Mouse (Mus musculus) hindbrain, embryonic 11.5 days (tissue): ENCODE measurements at regions not wholly inside any gene's neighbourhood (a gene's known extent, or its start where the extent isn't known, plus 50 kb on each side); places are given as distances from the start of the nearest gene placed in this dataset.

Experiments
- ATAC-seq: fragments of 200-750 bp; cut with Nextera tagmentation; 2 replicates; pipeline ENCODE4 v1.8.0; 2017; ENCODE audit warnings: mild to moderate bottlenecking, moderate TSS enrichment, moderate library complexity; ENCODE audit not compliant: low FRiP score
- DNase-seq: peaks from one replicate; pipeline ENCODE4 v3.0.0-alpha.2; 2015; ENCODE audit warnings: low spot score
- H3K27ac ChIP-seq: fragments of 300-500 bp; sonication (generic); 2 replicates; pipeline ENCODE4 v1.5.1; 2014; ENCODE audit warnings: mild to moderate bottlenecking, low read depth, low read length
- H3K27me3 ChIP-seq: fragments of 300-500 bp; sonication (generic); 2 replicates; pipeline ENCODE4 v1.6.1; 2014; ENCODE audit warnings: mild to moderate bottlenecking, low read length, moderate library complexity, mixed read lengths; ENCODE audit not compliant: control insufficient read depth, insufficient read depth
- H3K36me3 ChIP-seq: fragments of 300-500 bp; sonication (generic); 2 replicates; pipeline ENCODE4 v1.6.1; 2014; ENCODE audit warnings: mild to moderate bottlenecking, low read length, moderate library complexity, mixed read lengths; ENCODE audit not compliant: control insufficient read depth, insufficient read depth
- H3K4me1 ChIP-seq: fragments of 300-500 bp; sonication (generic); replicated peaks from 2 replicates; pipeline ENCODE4 v1.6.1; 2014; ENCODE audit warnings: low read length, mixed read lengths; ENCODE audit not compliant: control insufficient read depth, insufficient read depth
- H3K4me2 ChIP-seq: fragments of 300-500 bp; sonication (generic); replicated peaks from 2 replicates; pipeline ENCODE4 v1.6.1; 2014; ENCODE audit warnings: mild to moderate bottlenecking, low read depth, low read length
- H3K4me3 ChIP-seq: fragments of 300-500 bp; sonication (generic); 2 replicates; pipeline ENCODE4 v1.5.1; 2014; ENCODE audit warnings: low read depth, low read length
- H3K9ac ChIP-seq: fragments of 300-500 bp; sonication (generic); 2 replicates; pipeline ENCODE4 v1.6.1; 2014; ENCODE audit warnings: low read depth, low read length
- H3K9me3 ChIP-seq: fragments of 300-500 bp; sonication (generic); 2 replicates; pipeline ENCODE4 v1.6.1; 2016; ENCODE audit warnings: low read length; ENCODE audit not compliant: control insufficient read depth
- WGBS: fragments of 180-500 bp; shearing (Covaris S2); extraction: QIAGEN DNeasy Blood & Tissue Kit; methylation state at CpG from one replicate; pipeline ENCODE4 v1.1.7; 2014; 5-methylcytosine and 5-hydroxymethylcytosine counted together

DNA sequence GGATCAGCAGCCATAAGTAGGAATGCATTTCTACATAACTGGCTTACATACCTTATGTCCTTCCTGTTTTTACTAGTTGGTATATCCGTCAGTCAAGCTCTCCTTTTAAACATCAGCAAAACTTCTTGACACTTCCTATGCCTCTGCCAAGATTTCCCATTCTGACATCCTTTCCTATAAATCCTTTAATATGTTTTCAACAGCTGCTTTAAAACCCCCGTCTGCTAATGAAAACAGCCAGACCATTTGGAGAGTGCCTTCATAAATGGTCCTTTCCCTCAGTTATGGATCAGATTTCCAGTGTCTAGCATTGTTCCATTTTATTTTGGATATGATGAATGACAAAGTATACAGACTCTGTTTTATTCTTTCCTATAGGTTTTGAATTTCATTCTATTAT is 270.7 kb upstream of the Rgmb start:
- Histone ChIP-seq H3K4me1 (no peaks in the 10 kb centered on the region), H3K27me3 (no peaks in the 10 kb centered on the region), H3K9ac (no peak overlapping the region), H3K4me3 (no peak overlapping the region), H3K27ac (no peak overlapping the region), H3K9me3 (no peaks in the 10 kb centered on the region), H3K36me3 (no peaks in the 10 kb centered on the region), H3K4me2 (no peak overlapping the region)
- 78% methylated on average over 2 of the region's 2 CpGs for WGBS
- DNase-seq: no peak
- no peak for ATAC-seq

DNA sequence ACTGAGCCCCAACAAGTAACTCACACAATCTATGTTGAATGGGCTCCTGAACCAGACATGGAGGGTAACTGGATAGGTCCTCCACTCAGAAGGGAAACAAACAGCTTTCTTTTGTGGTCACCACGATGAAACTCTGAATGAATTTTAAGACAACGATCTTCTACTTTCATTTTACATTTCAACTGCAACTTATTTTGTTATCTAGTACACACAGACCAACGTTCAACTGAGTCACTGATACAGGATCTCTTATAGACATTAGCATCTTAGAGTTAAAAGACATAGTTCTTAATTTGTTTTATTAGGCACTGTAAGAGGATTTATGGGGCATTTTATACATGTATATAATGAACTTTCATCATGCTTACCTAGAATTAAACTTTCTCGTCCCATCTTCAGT is 262.1 kb upstream of the Rgmb start:
- Histone ChIP-seq H3K4me1 (no peaks in the 10 kb centered on the region), H3K36me3 (no peaks in the 10 kb centered on the region), H3K27me3 (no peaks in the 10 kb centered on the region), H3K9me3 (no peaks in the 10 kb centered on the region), H3K27ac (no peak overlapping the region), H3K4me2 (no peak overlapping the region), H3K4me3 (no peak overlapping the region), H3K9ac (no peak overlapping the region)
- WGBS: 88% methylated on average over 4 of the region's 4 CpGs
- DNase-seq (no peak), ATAC-seq (no peak)

DNA sequence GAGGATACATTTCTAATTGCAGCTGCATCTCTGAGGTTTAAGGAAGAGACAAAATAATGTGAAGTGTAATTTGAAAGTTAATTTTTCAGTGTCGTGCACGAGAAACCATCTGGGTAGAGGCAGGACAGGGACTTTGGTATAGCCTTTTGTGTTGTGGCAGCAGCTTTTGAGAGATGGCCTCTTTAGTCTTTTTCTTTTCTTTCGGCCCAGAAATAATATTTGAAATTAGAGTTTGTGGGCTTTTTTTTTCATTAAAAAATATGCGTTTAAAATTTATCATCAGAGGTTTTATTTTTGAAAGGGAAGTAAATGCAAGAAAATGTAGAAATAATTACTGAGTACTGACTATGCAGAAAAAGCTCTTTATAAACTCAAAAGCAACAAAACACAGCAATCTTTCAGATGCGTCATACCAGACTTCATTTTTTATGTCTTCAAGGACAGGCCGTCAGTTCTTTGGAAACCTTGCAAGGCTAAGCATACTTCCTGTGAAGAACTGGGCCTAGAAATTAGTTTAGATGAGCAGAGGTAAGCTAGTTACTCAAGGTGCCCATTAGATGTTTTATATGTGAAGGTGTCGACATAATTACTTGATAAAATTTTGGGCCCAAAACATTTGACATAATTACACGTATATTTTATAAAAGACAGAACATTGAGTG is 258.9 kb upstream of the Rgmb start:
- no peak for DNase-seq
- no peaks in the 10 kb centered on the region for H3K4me1 ChIP-seq
- no peak overlapping the region for H3K4me2 ChIP-seq
- H3K9ac ChIP-seq: no peak overlapping the region
- no peak overlapping the region for H3K4me3 ChIP-seq
- H3K9me3 ChIP-seq: no peaks in the 10 kb centered on the region
- H3K27me3 ChIP-seq: no peaks in the 10 kb centered on the region
- H3K36me3 ChIP-seq: no peaks in the 10 kb centered on the region
- H3K27ac ChIP-seq: peak overlapping the region; percentile 68
- WGBS: 66% methylated on average over 8 of the region's 8 CpGs
- peak; percentile 84 for ATAC-seq

DNA sequence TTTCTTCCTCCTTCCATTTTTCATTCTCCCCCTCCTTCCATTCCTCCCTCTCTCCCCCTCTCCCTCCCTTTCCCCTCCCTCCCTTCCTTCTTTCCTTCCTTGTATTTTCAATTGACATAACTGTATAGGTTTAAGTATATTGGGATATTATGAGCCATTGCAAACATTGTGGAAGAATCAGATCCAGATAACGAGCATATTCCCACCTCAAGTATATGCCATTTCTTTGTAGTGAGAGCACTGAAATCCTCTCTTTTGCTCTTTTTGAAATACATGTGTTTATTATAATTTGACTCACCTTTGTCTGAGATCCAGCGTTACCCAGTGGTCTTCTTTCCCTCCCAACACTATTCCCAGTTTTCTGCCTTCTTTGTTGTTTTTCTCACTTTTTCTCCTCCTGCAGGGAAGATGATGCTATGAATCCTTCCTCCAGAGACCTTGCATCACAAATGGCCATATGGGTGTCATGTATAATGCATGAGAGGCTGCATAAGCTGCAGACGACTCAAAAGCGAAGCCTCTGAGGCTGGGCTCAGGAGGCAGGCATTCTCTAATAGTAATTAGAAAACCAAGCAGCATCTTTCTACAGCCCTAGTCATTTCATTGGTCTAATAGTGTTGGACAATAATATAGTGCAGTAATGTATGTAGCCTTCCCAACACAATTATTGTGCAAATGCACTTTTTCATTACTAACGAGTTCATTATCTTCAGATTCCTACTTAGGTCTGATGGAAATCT is 258.2 kb upstream of the Rgmb start:
- no peaks in the 10 kb centered on the region for H3K27me3 ChIP-seq

DNA sequence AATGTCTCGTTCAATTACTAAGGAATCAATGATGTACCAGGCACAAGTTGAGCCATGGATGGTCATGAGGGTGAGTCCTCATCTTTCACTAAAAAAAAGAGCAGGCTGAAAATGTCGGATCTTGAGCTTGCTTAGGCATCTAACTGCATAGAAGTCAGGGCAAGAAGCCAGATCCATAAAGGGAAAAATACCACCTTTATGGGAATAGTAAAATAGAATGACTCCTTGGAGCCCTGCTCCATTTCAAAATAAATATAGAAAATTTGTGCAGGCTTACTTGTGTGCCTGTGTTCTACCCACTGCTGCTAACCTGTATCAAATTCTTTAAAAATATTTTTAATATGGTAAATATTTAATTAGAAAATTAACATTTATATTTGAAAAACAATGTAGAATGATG is 256.2 kb upstream of the Rgmb start:
- Histone ChIP-seq H3K27me3 (no peaks in the 10 kb centered on the region), H3K9ac (no peak overlapping the region), H3K4me2 (no peak overlapping the region), H3K4me3 (no peak overlapping the region), H3K4me1 (no peaks in the 10 kb centered on the region), H3K36me3 (no peaks in the 10 kb centered on the region), H3K27ac (no peak overlapping the region), H3K9me3 (no peaks in the 10 kb centered on the region)
- no peak for DNase-seq
- WGBS: 83% methylated on average over 2 of the region's 2 CpGs
- ATAC-seq: no peak

More for the DNA sequence above, 258.2 kb upstream of the Rgmb start:
- H3K9me3 ChIP-seq: no peaks in the 10 kb centered on the region
- H3K4me3 ChIP-seq: no peak overlapping the region
- H3K27ac ChIP-seq: peak overlapping the region; percentile 68
- H3K36me3 ChIP-seq: no peaks in the 10 kb centered on the region
- DNase-seq (peak; percentile 73), ATAC-seq (peak; percentile 98)
- no peak overlapping the region for H3K9ac ChIP-seq
- H3K4me2 ChIP-seq: no peak overlapping the region
- no peaks in the 10 kb centered on the region for H3K4me1 ChIP-seq
- WGBS: 42% methylated on average over 5 of the region's 5 CpGs

DNA sequence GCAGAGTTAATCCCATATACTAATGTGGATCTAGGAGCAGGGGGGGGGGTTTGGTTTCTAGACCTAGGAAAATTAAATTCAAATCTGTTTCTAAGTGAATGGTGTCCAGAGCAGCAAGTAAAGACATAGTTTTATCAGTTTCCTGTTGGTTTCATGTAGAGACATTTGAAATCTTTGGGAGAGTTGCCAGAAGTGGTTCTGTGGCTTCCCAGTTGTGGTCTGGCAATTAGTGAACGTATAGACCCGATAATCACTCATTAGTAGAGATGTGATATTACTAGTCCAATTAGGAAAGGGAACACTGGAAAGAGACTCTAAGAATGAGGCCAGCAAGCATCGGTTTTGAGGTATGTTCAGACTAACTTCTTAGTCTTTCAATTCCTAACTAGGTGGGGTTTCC is 252.0 kb upstream of the Rgmb start:
- H3K4me1 ChIP-seq: no peaks in the 10 kb centered on the region
- no peak overlapping the region for H3K9ac ChIP-seq
- ATAC-seq (no peak), DNase-seq (no peak)
- H3K9me3 ChIP-seq: no peaks in the 10 kb centered on the region
- H3K27me3 ChIP-seq: no peaks in the 10 kb centered on the region
- H3K4me3 ChIP-seq: no peak overlapping the region
- H3K36me3 ChIP-seq: no peaks in the 10 kb centered on the region
- no peak overlapping the region for H3K4me2 ChIP-seq
- 82% methylated on average over 3 of the region's 3 CpGs for WGBS
- H3K27ac ChIP-seq: no peak overlapping the region

DNA sequence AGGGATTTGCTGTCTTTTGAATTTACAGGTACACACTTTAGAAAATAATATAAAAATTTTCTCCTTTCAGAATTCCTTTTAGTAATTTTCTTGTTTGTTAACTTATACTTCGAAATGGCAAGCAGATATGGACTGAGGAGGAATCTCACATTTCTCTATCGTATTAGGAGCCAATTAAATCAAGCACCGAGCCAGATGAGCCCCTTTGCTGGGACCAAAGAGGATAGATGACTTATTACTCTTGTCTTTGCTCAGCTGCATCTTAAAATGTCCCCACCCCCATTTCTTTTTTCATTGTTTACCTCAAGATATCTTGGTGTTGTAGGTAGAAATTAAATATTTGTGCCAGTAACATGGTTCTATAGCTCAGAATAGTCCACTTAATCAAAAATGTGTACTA is 247.7 kb upstream of the Rgmb start:
- DNase-seq: peak; percentile 23
- Histone ChIP-seq H3K27me3 (no peaks in the 10 kb centered on the region), H3K36me3 (no peaks in the 10 kb centered on the region), H3K9me3 (no peaks in the 10 kb centered on the region), H3K4me2 (no peak overlapping the region), H3K27ac (no peak overlapping the region), H3K4me3 (no peak overlapping the region), H3K4me1 (no peaks in the 10 kb centered on the region), H3K9ac (no peak overlapping the region)
- 0 out of 2 replicates have a peak, but pooled peaks have one; percentile 73 for ATAC-seq
- WGBS: 68% methylated on average over 3 of the region's 3 CpGs

DNA sequence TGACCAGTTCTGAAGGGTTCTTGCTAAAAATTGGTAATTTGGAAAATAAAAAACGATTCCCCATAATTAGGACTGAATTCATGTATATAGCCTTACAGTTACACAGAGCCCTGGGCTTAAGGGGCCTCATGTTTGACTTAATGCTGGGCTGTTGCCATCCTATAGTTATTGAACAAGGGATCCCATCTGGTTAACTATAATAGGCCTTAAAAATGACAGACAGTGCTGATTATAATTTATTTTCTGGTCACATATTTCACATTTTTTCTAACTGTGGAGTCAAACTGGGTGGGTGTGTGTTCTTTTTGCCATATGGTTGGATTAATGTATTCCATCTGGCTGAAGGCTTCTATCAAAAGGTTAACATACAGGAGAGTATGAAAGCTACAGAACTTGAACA is 238.5 kb upstream of the Rgmb start:
- no peak for ATAC-seq
- H3K4me2 ChIP-seq: no peak overlapping the region
- no peaks in the 10 kb centered on the region for H3K27me3 ChIP-seq
- H3K4me1 ChIP-seq: no peaks in the 10 kb centered on the region
- H3K9ac ChIP-seq: no peak overlapping the region
- H3K4me3 ChIP-seq: no peak overlapping the region
- no peaks in the 10 kb centered on the region for H3K36me3 ChIP-seq
- no peaks in the 10 kb centered on the region for H3K9me3 ChIP-seq
- no peak for DNase-seq
- no peak overlapping the region for H3K27ac ChIP-seq
- WGBS: 58% methylated on average over 1 of the region's 1 CpGs

DNA sequence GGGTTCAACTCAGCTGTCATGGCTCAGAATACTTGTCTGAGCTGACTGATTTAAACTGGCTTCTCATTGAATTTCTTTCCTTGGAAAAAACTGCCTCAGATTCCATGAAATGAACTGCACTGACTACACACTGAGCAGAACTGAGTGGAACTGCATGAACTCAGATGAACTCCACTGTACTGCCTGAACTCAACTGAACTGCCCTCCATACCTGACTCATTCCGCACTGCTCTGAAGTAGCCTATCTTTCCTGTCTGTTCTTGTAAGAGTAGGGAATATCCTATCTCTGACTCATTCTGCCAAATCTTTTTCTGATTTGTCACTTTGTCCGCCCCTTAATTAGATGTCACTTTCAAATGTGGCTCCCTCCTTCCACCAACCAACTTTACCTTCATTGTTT is 237.0 kb upstream of the Rgmb start:
- H3K9ac ChIP-seq: no peak overlapping the region
- no peak for DNase-seq
- H3K9me3 ChIP-seq: no peaks in the 10 kb centered on the region
- no peak for ATAC-seq
- H3K27me3 ChIP-seq: no peaks in the 10 kb centered on the region
- no peaks in the 10 kb centered on the region for H3K36me3 ChIP-seq
- H3K4me2 ChIP-seq: no peak overlapping the region
- no peaks in the 10 kb centered on the region for H3K4me1 ChIP-seq
- no peak overlapping the region for H3K4me3 ChIP-seq
- 90% methylated on average over 2 of the region's 2 CpGs for WGBS
- H3K27ac ChIP-seq: no peak overlapping the region
